Mouse (Mus musculus): ENCODE measurements at regions not wholly inside any gene's neighbourhood (a gene's known extent, or its start where the extent isn't known, plus 50 kb on each side); places are given as distances from the start of the nearest gene placed in this dataset.

- ATAC-seq (ENCODE audit: low read depth) = no peak; the same call in 1 of the 2 replicates
- Histone ChIP-seq H3K9ac (replicated peaks; ENCODE audit: low read depth, low read length) (no peak overlapping the region), H3K9me3 (ENCODE audit: control insufficient read depth, low read length) (no peaks in the 10 kb centered on the region), H3K27me3 (ENCODE audit: control insufficient read depth, insufficient read depth, low read length) (no peaks in the 10 kb centered on the region), H3K27ac (ENCODE audit: low read depth, low read length) (no peak overlapping the region), H3K36me3 (ENCODE audit: control insufficient read depth, insufficient read depth, low read length) (no peaks in the 10 kb centered on the region), H3K4me1 (ENCODE audit: control insufficient read depth, insufficient read depth, low read length) (no peaks in the 10 kb centered on the region; the same call in 1 of the 2 replicates), H3K4me3 (ENCODE audit: low read depth, low read length) (no peak overlapping the region), H3K4me2 (ENCODE audit: low read depth, low read length) (no peak overlapping the region)
- 93% methylated on average over 3 of the region's 3 CpGs for WGBS
Observed at GRCm38 (mm10) chr11:25538641-25539258, 671.8 kb downstream of the 5730522E02Rik start.

GRCm38 (mm10) chr11:25536069-25536468 lies 674.5 kb downstream of the 5730522E02Rik start:
- no peaks in the 10 kb centered on the region for H3K9me3 ChIP-seq (ENCODE audit: control insufficient read depth, low read length)
- no peak overlapping the region for H3K9ac ChIP-seq (replicated peaks; ENCODE audit: low read depth, low read length)
- no peak overlapping the region for H3K4me2 ChIP-seq (ENCODE audit: low read depth, low read length)
- H3K27me3 ChIP-seq (ENCODE audit: control insufficient read depth, insufficient read depth, low read length) = no peaks in the 10 kb centered on the region
- H3K4me3 ChIP-seq (ENCODE audit: low read depth, low read length) = no peak overlapping the region
- no peaks in the 10 kb centered on the region for H3K36me3 ChIP-seq (ENCODE audit: control insufficient read depth, insufficient read depth, low read length)
- H3K27ac ChIP-seq (ENCODE audit: low read depth, low read length) = no peak overlapping the region
- peaks cover 10% of the 10 kb centered on the region; the same call in 1 of the 2 replicates for H3K4me1 ChIP-seq (ENCODE audit: control insufficient read depth, insufficient read depth, low read length)
- ATAC-seq (ENCODE audit: low read depth) = peak; percentile 36; the same call in 1 of the 2 replicates
- 38% methylated on average over 7 of the region's 7 CpGs for WGBS

- Histone ChIP-seq H3K4me2 (ENCODE audit: low read depth, low read length) (no peak overlapping the region), H3K4me3 (ENCODE audit: low read depth, low read length) (no peak overlapping the region), H3K27ac (ENCODE audit: low read depth, low read length) (no peak overlapping the region), H3K27me3 (ENCODE audit: control insufficient read depth, insufficient read depth, low read length) (no peaks in the 10 kb centered on the region), H3K36me3 (ENCODE audit: control insufficient read depth, insufficient read depth, low read length) (no peaks in the 10 kb centered on the region), H3K4me1 (ENCODE audit: control insufficient read depth, insufficient read depth, low read length) (peaks cover 19% of the 10 kb centered on the region; the same call in 1 of the 2 replicates), H3K9me3 (ENCODE audit: control insufficient read depth, low read length) (no peaks in the 10 kb centered on the region), H3K9ac (replicated peaks; ENCODE audit: low read depth, low read length) (no peak overlapping the region)
- no peak for ATAC-seq (ENCODE audit: low read depth)
- 28% methylated on average over 2 of the region's 2 CpGs for WGBS
Observed at GRCm38 (mm10) chr11:25533081-25533480, 677.5 kb downstream of the 5730522E02Rik start.

- Histone ChIP-seq H3K36me3 (ENCODE audit: control insufficient read depth, insufficient read depth, low read length) (no peaks in the 10 kb centered on the region), H3K4me3 (ENCODE audit: low read depth, low read length) (no peak overlapping the region), H3K27me3 (ENCODE audit: control insufficient read depth, insufficient read depth, low read length) (no peaks in the 10 kb centered on the region), H3K9ac (replicated peaks; ENCODE audit: low read depth, low read length) (no peak overlapping the region), H3K4me2 (ENCODE audit: low read depth, low read length) (no peak overlapping the region), H3K9me3 (ENCODE audit: control insufficient read depth, low read length) (no peaks in the 10 kb centered on the region), H3K4me1 (ENCODE audit: control insufficient read depth, insufficient read depth, low read length) (peaks cover 19% of the 10 kb centered on the region; the same call in 1 of the 2 replicates), H3K27ac (ENCODE audit: low read depth, low read length) (peak overlapping the region; percentile 12; the same call in 1 of the 2 replicates)
- ATAC-seq (ENCODE audit: low read depth) = peak; percentile 55
- 44% methylated on average over 9 of the region's 9 CpGs for WGBS
Observed at GRCm38 (mm10) chr11:25531668-25532398, 678.7 kb downstream of the 5730522E02Rik start.

GRCm38 (mm10) chr11:25528056-25528455 lies 682.5 kb downstream of the 5730522E02Rik start:
- 87% methylated on average over 5 of the region's 5 CpGs for WGBS
- Histone ChIP-seq H3K4me3 (ENCODE audit: low read depth, low read length) (no peak overlapping the region), H3K27ac (ENCODE audit: low read depth, low read length) (no peak overlapping the region), H3K4me2 (ENCODE audit: low read depth, low read length) (no peak overlapping the region), H3K9ac (replicated peaks; ENCODE audit: low read depth, low read length) (no peak overlapping the region), H3K27me3 (ENCODE audit: control insufficient read depth, insufficient read depth, low read length) (no peaks in the 10 kb centered on the region), H3K36me3 (ENCODE audit: control insufficient read depth, insufficient read depth, low read length) (no peaks in the 10 kb centered on the region), H3K9me3 (ENCODE audit: control insufficient read depth, low read length) (no peaks in the 10 kb centered on the region), H3K4me1 (ENCODE audit: control insufficient read depth, insufficient read depth, low read length) (peaks cover 19% of the 10 kb centered on the region; the same call in 1 of the 2 replicates)
- ATAC-seq (ENCODE audit: low read depth) = no peak

- WGBS = 81% methylated on average over 2 of the region's 2 CpGs
- no peak for ATAC-seq (ENCODE audit: low read depth)
Observed at GRCm38 (mm10) chr11:25518903-25519302, 691.7 kb downstream of the 5730522E02Rik start.

GRCm38 (mm10) chr11:25518131-25518530 lies 692.4 kb downstream of the 5730522E02Rik start:
- no peaks in the 10 kb centered on the region for H3K36me3 ChIP-seq (ENCODE audit: control insufficient read depth, insufficient read depth, low read length)
- H3K4me3 ChIP-seq (ENCODE audit: low read depth, low read length) = no peak overlapping the region
- WGBS = 89% methylated on average over 1 of the region's 1 CpGs
- no peak overlapping the region for H3K4me2 ChIP-seq (ENCODE audit: low read depth, low read length)
- no peaks in the 10 kb centered on the region for H3K4me1 ChIP-seq (ENCODE audit: control insufficient read depth, insufficient read depth, low read length)
- no peak for ATAC-seq (ENCODE audit: low read depth)
- no peaks in the 10 kb centered on the region for H3K27me3 ChIP-seq (ENCODE audit: control insufficient read depth, insufficient read depth, low read length)
- H3K9ac ChIP-seq (replicated peaks; ENCODE audit: low read depth, low read length) = no peak overlapping the region
- no peaks in the 10 kb centered on the region for H3K9me3 ChIP-seq (ENCODE audit: control insufficient read depth, low read length)
- no peak overlapping the region for H3K27ac ChIP-seq (ENCODE audit: low read depth, low read length)

More at GRCm38 (mm10) chr11:25518903-25519302, 691.7 kb downstream of the 5730522E02Rik start:
- Histone ChIP-seq H3K27ac (ENCODE audit: low read depth, low read length) (no peak overlapping the region), H3K4me1 (ENCODE audit: control insufficient read depth, insufficient read depth, low read length) (no peaks in the 10 kb centered on the region), H3K27me3 (ENCODE audit: control insufficient read depth, insufficient read depth, low read length) (no peaks in the 10 kb centered on the region), H3K4me2 (ENCODE audit: low read depth, low read length) (no peak overlapping the region), H3K9ac (replicated peaks; ENCODE audit: low read depth, low read length) (no peak overlapping the region), H3K9me3 (ENCODE audit: control insufficient read depth, low read length) (no peaks in the 10 kb centered on the region), H3K36me3 (ENCODE audit: control insufficient read depth, insufficient read depth, low read length) (no peaks in the 10 kb centered on the region), H3K4me3 (ENCODE audit: low read depth, low read length) (no peak overlapping the region)

- H3K4me1 ChIP-seq (ENCODE audit: control insufficient read depth, insufficient read depth, low read length) = no peaks in the 10 kb centered on the region
- no peak for ATAC-seq (ENCODE audit: low read depth)
- H3K36me3 ChIP-seq (ENCODE audit: control insufficient read depth, insufficient read depth, low read length) = no peaks in the 10 kb centered on the region
- WGBS = 88% methylated on average over 3 of the region's 3 CpGs
- no peaks in the 10 kb centered on the region for H3K27me3 ChIP-seq (ENCODE audit: control insufficient read depth, insufficient read depth, low read length)
- H3K9ac ChIP-seq (replicated peaks; ENCODE audit: low read depth, low read length) = no peak overlapping the region
- H3K27ac ChIP-seq (ENCODE audit: low read depth, low read length) = no peak overlapping the region
- no peak overlapping the region for H3K4me2 ChIP-seq (ENCODE audit: low read depth, low read length)
- no peaks in the 10 kb centered on the region for H3K9me3 ChIP-seq (ENCODE audit: control insufficient read depth, low read length)
- no peak overlapping the region for H3K4me3 ChIP-seq (ENCODE audit: low read depth, low read length)
Observed at GRCm38 (mm10) chr11:25505500-25505899, 705.1 kb downstream of the 5730522E02Rik start.

GRCm38 (mm10) chr11:25473682-25474365 lies 736.7 kb downstream of the 5730522E02Rik start:
- H3K9me3 ChIP-seq (ENCODE audit: control insufficient read depth, low read length) = no peaks in the 10 kb centered on the region
- H3K4me1 ChIP-seq (ENCODE audit: control insufficient read depth, insufficient read depth, low read length) = no peaks in the 10 kb centered on the region
- 36% methylated on average over 2 of the region's 2 CpGs for WGBS
- H3K27me3 ChIP-seq (ENCODE audit: control insufficient read depth, insufficient read depth, low read length) = no peaks in the 10 kb centered on the region
- H3K9ac ChIP-seq (replicated peaks; ENCODE audit: low read depth, low read length) = no peak overlapping the region
- no peaks in the 10 kb centered on the region for H3K36me3 ChIP-seq (ENCODE audit: control insufficient read depth, insufficient read depth, low read length)
- no peak for ATAC-seq (ENCODE audit: low read depth)
- no peak overlapping the region for H3K27ac ChIP-seq (ENCODE audit: low read depth, low read length)
- H3K4me3 ChIP-seq (ENCODE audit: low read depth, low read length) = no peak overlapping the region
- H3K4me2 ChIP-seq (ENCODE audit: low read depth, low read length) = no peak overlapping the region
